Mouse (Mus musculus): ENCODE measurements at regions not wholly inside any gene's neighbourhood (a gene's known extent, or its start where the extent isn't known, plus 50 kb on each side); places are given as distances from the start of the nearest gene placed in this dataset.
"Not testable (repeated sequence)": the region's sequence is repeated elsewhere in the genome, so short reads cannot be mapped to it uniquely, and the experiment has no call there.

- no peak for DNase-seq
These were observed 50.2 kb upstream of the Agps start for GRCm38 (mm10) chr2:75781781-75782211.

GRCm38 (mm10) chr2:75781078-75781477, 50.9 kb upstream of the Agps start:
- DNase-seq = peak; percentile 33

- not testable (repeated sequence) for DNase-seq
These were observed 53.3 kb upstream of the Agps start for GRCm38 (mm10) chr2:75778628-75779027.

GRCm38 (mm10) chr2:75777040-75777451, 54.9 kb upstream of the Agps start:
- peak; percentile 18 for DNase-seq

GRCm38 (mm10) chr2:75776533-75776932, 55.4 kb upstream of the Agps start:
- DNase-seq = peak; percentile 8

GRCm38 (mm10) chr2:75775217-75775616, 56.8 kb upstream of the Agps start:
- DNase-seq = no peak

GRCm38 (mm10) chr2:75773431-75773830, 58.5 kb upstream of the Agps start:
- DNase-seq = no peak

- no peak for DNase-seq
These were observed 59.6 kb upstream of the Agps start for GRCm38 (mm10) chr2:75772251-75772956.

- no peak for DNase-seq
These were observed 61.3 kb upstream of the Agps start for GRCm38 (mm10) chr2:75770633-75771032.

- DNase-seq = no peak
These were observed 63.2 kb upstream of the Agps start for GRCm38 (mm10) chr2:75768559-75769304.

GRCm38 (mm10) chr2:75767871-75768558, 63.6 kb upstream of the Nfe2l2 start:
- no peak for DNase-seq

- no peak for DNase-seq
These were observed 61.0 kb upstream of the Nfe2l2 start for GRCm38 (mm10) chr2:75765403-75765802.

GRCm38 (mm10) chr2:75763252-75763651, 58.8 kb upstream of the Nfe2l2 start:
- peak; percentile 18 for DNase-seq

- DNase-seq = no peak
These were observed 57.6 kb upstream of the Nfe2l2 start for GRCm38 (mm10) chr2:75762030-75762429.

- DNase-seq = no peak
These were observed 57.2 kb upstream of the Nfe2l2 start for GRCm38 (mm10) chr2:75761626-75762025.

GRCm38 (mm10) chr2:75759196-75759885, 54.9 kb upstream of the Nfe2l2 start:
- no peak for DNase-seq

- no peak for DNase-seq
These were observed 53.8 kb upstream of the Nfe2l2 start for GRCm38 (mm10) chr2:75758277-75758676.

GRCm38 (mm10) chr2:75756704-75757638, 52.5 kb upstream of the Nfe2l2 start:
- no peak for DNase-seq

- no peak for DNase-seq
These were observed 50.2 kb upstream of the Nfe2l2 start for GRCm38 (mm10) chr2:75754606-75755005.
